Mouse (Mus musculus) forebrain, postnatal 0 days (tissue): ENCODE results near the gene Krt16. TPM values are rescaled to one million over a fixed set of nuclear protein-coding genes. Genes with fewer than 3 reads are reported as not detected.
"Not testable (repeated sequence)": the region's sequence is repeated elsewhere in the genome, so short reads cannot be mapped to it uniquely, and the experiment has no call there.

Experiments used
- ATAC-seq: fragments of 200-750 bp; cut with Nextera tagmentation; 2 replicates; pipeline ENCODE4 v1.8.0; 2017; ENCODE audit warnings: mild to moderate bottlenecking, moderate library complexity
- DNase-seq: peaks from one replicate; pipeline ENCODE4 v3.0.0-alpha.2; 2015
- H3K27ac ChIP-seq: fragments of 300-500 bp; sonication (generic); 2 replicates; pipeline ENCODE4 v1.5.1; 2014; ENCODE audit warnings: low read depth, mild to moderate bottlenecking, antibody characterized with exemption, low read length, moderate library complexity, mixed read lengths
- H3K27me3 ChIP-seq: fragments of 300-500 bp; sonication (generic); 2 replicates; pipeline ENCODE4 v1.6.1; 2014; ENCODE audit warnings: mild to moderate bottlenecking, low read length, mixed read lengths; ENCODE audit not compliant: insufficient read depth
- H3K36me3 ChIP-seq: fragments of 300-500 bp; sonication (generic); 2 replicates; pipeline ENCODE4 v1.6.1; 2014; ENCODE audit warnings: mild to moderate bottlenecking, moderate library complexity; ENCODE audit not compliant: insufficient read depth
- H3K4me1 ChIP-seq: fragments of 300-500 bp; sonication (generic); 2 replicates; pipeline ENCODE4 v1.6.1; 2014; ENCODE audit warnings: antibody characterized with exemption; ENCODE audit not compliant: insufficient read depth
- H3K4me2 ChIP-seq: fragments of 300-500 bp; sonication (generic); 2 replicates; pipeline ENCODE4 v1.6.1; 2014; ENCODE audit warnings: low read depth, mild to moderate bottlenecking, moderate library complexity
- H3K4me3 ChIP-seq: fragments of 300-500 bp; sonication (generic); 2 replicates; pipeline ENCODE4 v1.5.1; 2014; ENCODE audit warnings: low read depth, low read length, mixed read lengths
- H3K9ac ChIP-seq: fragments of 300-500 bp; sonication (generic); 2 replicates; pipeline ENCODE4 v1.6.1; 2014; ENCODE audit warnings: mild to moderate bottlenecking
- H3K9me3 ChIP-seq: fragments of 300-500 bp; sonication (generic); 2 replicates; pipeline ENCODE4 v1.6.1; 2016; ENCODE audit warnings: low read length
- CTCF ChIP-seq: sonication (generic); IDR thresholded peaks from 2 replicates; pipeline ENCODE4 v1.5.1; 2016; ENCODE audit warnings: antibody characterized with exemption, control low read depth, low read depth
- WGBS: fragments of 180-500 bp; shearing (Covaris S2); extraction: QIAGEN DNeasy Blood & Tissue Kit; methylation state at CpG from one replicate; pipeline ENCODE4 v1.1.7; 2014; 5-methylcytosine and 5-hydroxymethylcytosine counted together
- polyA plus RNA-seq: library from polyadenylated mRNA; unstranded; fragments of >200 nt; fragmentation: Nextera tagmentation; extraction: Ambion mirVana; gene quantifications from 2 replicates; pipeline ENCODE4 v1.2.1, GENCODE M21; 2015
- total RNA-seq: library from RNA; depleted of rRNA; stranded (reverse); fragments of >200 nt; gene quantifications from 2 replicates; pipeline ENCODE4 v1.2.3, GENCODE M21; 2014

Krt16 gene
- total and polyA plus RNA-seq, 2 experiments from 2014 or later, result not detected

- no peak overlapping the region for H3K4me3 ChIP-seq
- TF ChIP-seq CTCF, result no peak
- H3K27ac ChIP-seq, result no peak overlapping the region
- no peaks in the 10 kb centered on the region for H3K9me3 ChIP-seq
- H3K9ac ChIP-seq, result no peak overlapping the region
- H3K36me3 ChIP-seq, result no peaks in the 10 kb centered on the region
- ATAC-seq (no peak), DNase-seq (no peak)
- H3K27me3 ChIP-seq, result no peaks in the 10 kb centered on the region
- no peaks in the 10 kb centered on the region for H3K4me1 ChIP-seq
- WGBS, result 94% methylated on average over 6 of the region's 6 CpGs
- H3K4me2 ChIP-seq, result no peak overlapping the region
Measured at GRCm38 (mm10) chr11:100255514-100255913, 6.8 kb upstream of the Krt16 start.

- no peak for DNase-seq
- 79% methylated on average over 5 of the region's 5 CpGs for WGBS
- Histone ChIP-seq H3K4me1 (no peaks in the 10 kb centered on the region), H3K27me3 (no peaks in the 10 kb centered on the region), H3K27ac (no peak overlapping the region), H3K9ac (no peak overlapping the region), H3K9me3 (no peaks in the 10 kb centered on the region), H3K4me3 (no peak overlapping the region), H3K36me3 (no peaks in the 10 kb centered on the region), H3K4me2 (no peak overlapping the region)
- TF ChIP-seq CTCF, result no peak
- no peak for ATAC-seq
Measured at GRCm38 (mm10) chr11:100254360-100255090, 5.8 kb upstream of the Krt16 start.

- not testable (repeated sequence) for H3K4me1 ChIP-seq, H3K9ac ChIP-seq, DNase-seq, H3K27me3 ChIP-seq, ATAC-seq, H3K4me2 ChIP-seq, H3K27ac ChIP-seq, H3K36me3 ChIP-seq, H3K9me3 ChIP-seq, H3K4me3 ChIP-seq
- 61% methylated on average over 7 of the region's 7 CpGs for WGBS
Measured at GRCm38 (mm10) chr11:100246471-100246870, 2.2 kb downstream of the Krt16 start.

- H3K9ac ChIP-seq, DNase-seq, H3K9me3 ChIP-seq, ATAC-seq, H3K27me3 ChIP-seq, H3K27ac ChIP-seq, H3K36me3 ChIP-seq, H3K4me2 ChIP-seq, H3K4me3 ChIP-seq, H3K4me1 ChIP-seq: not testable (repeated sequence)
- WGBS, result 89% methylated on average over 4 of the region's 4 CpGs
Measured at GRCm38 (mm10) chr11:100240272-100240671, 8.4 kb downstream of the Krt16 start.

GRCm38 (mm10) chr11:100221741-100222140 is 27.0 kb downstream of the Krt16 start:
- no peak overlapping the region for H3K4me3 ChIP-seq
- no peak overlapping the region for H3K9ac ChIP-seq
- no peak overlapping the region for H3K4me2 ChIP-seq
- DNase-seq, result no peak
- ATAC-seq, result no peak
- no peaks in the 10 kb centered on the region for H3K36me3 ChIP-seq
- H3K27me3 ChIP-seq, result no peaks in the 10 kb centered on the region
- WGBS, result 40% methylated on average over 8 of the region's 8 CpGs
- no peak for TF ChIP-seq CTCF
- H3K4me1 ChIP-seq, result no peaks in the 10 kb centered on the region
- no peaks in the 10 kb centered on the region for H3K9me3 ChIP-seq
- H3K27ac ChIP-seq, result no peak overlapping the region

- no peak overlapping the region for H3K27ac ChIP-seq
- H3K9ac ChIP-seq, result no peak overlapping the region
- H3K4me1 ChIP-seq, result no peaks in the 10 kb centered on the region
- no peak overlapping the region for H3K4me3 ChIP-seq
- no peaks in the 10 kb centered on the region for H3K36me3 ChIP-seq
- no peak for TF ChIP-seq CTCF
- H3K9me3 ChIP-seq, result no peaks in the 10 kb centered on the region
- WGBS, result 84% methylated on average over 4 of the region's 4 CpGs
- ATAC-seq (no peak), DNase-seq (no peak)
- no peak overlapping the region for H3K4me2 ChIP-seq
- no peaks in the 10 kb centered on the region for H3K27me3 ChIP-seq
Measured at GRCm38 (mm10) chr11:100219304-100219703, 29.4 kb downstream of the Krt16 start.

- 64% methylated on average over 6 of the region's 6 CpGs for WGBS
- Histone ChIP-seq H3K4me2 (no peak overlapping the region), H3K4me1 (no peaks in the 10 kb centered on the region), H3K4me3 (no peak overlapping the region), H3K36me3 (no peaks in the 10 kb centered on the region), H3K27ac (no peak overlapping the region), H3K27me3 (no peaks in the 10 kb centered on the region), H3K9ac (no peak overlapping the region), H3K9me3 (no peaks in the 10 kb centered on the region)
- no peak for TF ChIP-seq CTCF
- no peak for ATAC-seq
- DNase-seq, result no peak
Measured at GRCm38 (mm10) chr11:100208542-100208941, 40.2 kb downstream of the Krt16 start.
